Mouse (Mus musculus) midbrain, embryonic 10.5 days (tissue): ENCODE measurements around the gene Cfap77. TPM values are rescaled to one million over a fixed set of nuclear protein-coding genes. Genes with fewer than 3 reads are reported as not detected.

Source experiments
- DNase-seq: peaks from one replicate; pipeline ENCODE4 v3.0.0-alpha.2; 2017; ENCODE audit warnings: low spot score
- H3K27ac ChIP-seq: fragments of 300-500 bp; sonication (generic); replicated peaks from 2 replicates; pipeline ENCODE4 v1.5.1; 2016; ENCODE audit warnings: mild to moderate bottlenecking
- H3K27me3 ChIP-seq: fragments of 300-500 bp; sonication (generic); 2 replicates; pipeline ENCODE4 v1.6.1; 2016; ENCODE audit warnings: low read depth, mild to moderate bottlenecking; ENCODE audit not compliant: poor library complexity, severe bottlenecking
- H3K36me3 ChIP-seq: fragments of 300-500 bp; sonication (generic); 2 replicates; pipeline ENCODE4 v1.6.1; 2016; ENCODE audit warnings: mild to moderate bottlenecking, moderate library complexity
- H3K4me1 ChIP-seq: fragments of 300-500 bp; sonication (generic); 2 replicates; pipeline ENCODE4 v1.6.1; 2016
- H3K4me3 ChIP-seq: fragments of 300-500 bp; sonication (generic); 2 replicates; pipeline ENCODE4 v1.5.1; 2016; ENCODE audit warnings: mild to moderate bottlenecking, moderate library complexity
- H3K9me3 ChIP-seq: fragments of 300-500 bp; sonication (generic); replicated peaks from 2 replicates; pipeline ENCODE4 v1.6.1; 2016; ENCODE audit warnings: mild to moderate bottlenecking
- WGBS: fragments of 180-500 bp; shearing (Covaris S2); methylation state at CpG from one replicate; pipeline ENCODE4 v1.1.7; 2016; 5-methylcytosine and 5-hydroxymethylcytosine counted together
- polyA plus RNA-seq: library from polyadenylated mRNA; unstranded; fragments of >200 nt; fragmentation: Nextera tagmentation; extraction: Ambion mirVana; gene quantifications from 2 replicates; pipeline ENCODE4 v1.2.1, GENCODE M21; 2016

The Cfap77 gene
- polyA plus RNA-seq, 1 experiment from 2014 or later: 2.4 TPM

GRCm38 (mm10) chr2:29040594-29041476, 14.0 kb downstream of the Cfap77 start:
- Histone ChIP-seq H3K36me3 (no peaks in the 10 kb centered on the region), H3K27me3 (peaks cover 98% of the 10 kb centered on the region), H3K4me3 (peak overlapping the region; percentile 31), H3K4me1 (peaks cover 56% of the 10 kb centered on the region), H3K9me3 (no peaks in the 10 kb centered on the region), H3K27ac (peak overlapping the region; percentile 79)
- WGBS: 1% methylated on average over 18 of the region's 18 CpGs
- peak; percentile 59 for DNase-seq

- 24% methylated on average over 5 of the region's 5 CpGs for WGBS
- Histone ChIP-seq H3K27ac (peak overlapping the region; percentile 79), H3K4me3 (peak overlapping the region; percentile 11; the same call in 1 of the 2 replicates), H3K36me3 (no peaks in the 10 kb centered on the region), H3K27me3 (peaks cover 96% of the 10 kb centered on the region), H3K9me3 (no peaks in the 10 kb centered on the region), H3K4me1 (peaks cover 53% of the 10 kb centered on the region)
- no peak for DNase-seq
These were observed 15.1 kb downstream of the Cfap77 start for GRCm38 (mm10) chr2:29039741-29040140.

GRCm38 (mm10) chr2:29035698-29036097, 19.2 kb downstream of the Cfap77 start:
- Histone ChIP-seq H3K36me3 (no peaks in the 10 kb centered on the region), H3K4me3 (no peak overlapping the region), H3K9me3 (no peaks in the 10 kb centered on the region), H3K4me1 (peaks cover 52% of the 10 kb centered on the region), H3K27ac (0 out of 2 replicates have a peak overlapping the region, but pooled peaks have one; percentile 10), H3K27me3 (peaks cover 97% of the 10 kb centered on the region)
- no peak for DNase-seq
- WGBS: 51% methylated on average over 8 of the region's 8 CpGs

DNA sequence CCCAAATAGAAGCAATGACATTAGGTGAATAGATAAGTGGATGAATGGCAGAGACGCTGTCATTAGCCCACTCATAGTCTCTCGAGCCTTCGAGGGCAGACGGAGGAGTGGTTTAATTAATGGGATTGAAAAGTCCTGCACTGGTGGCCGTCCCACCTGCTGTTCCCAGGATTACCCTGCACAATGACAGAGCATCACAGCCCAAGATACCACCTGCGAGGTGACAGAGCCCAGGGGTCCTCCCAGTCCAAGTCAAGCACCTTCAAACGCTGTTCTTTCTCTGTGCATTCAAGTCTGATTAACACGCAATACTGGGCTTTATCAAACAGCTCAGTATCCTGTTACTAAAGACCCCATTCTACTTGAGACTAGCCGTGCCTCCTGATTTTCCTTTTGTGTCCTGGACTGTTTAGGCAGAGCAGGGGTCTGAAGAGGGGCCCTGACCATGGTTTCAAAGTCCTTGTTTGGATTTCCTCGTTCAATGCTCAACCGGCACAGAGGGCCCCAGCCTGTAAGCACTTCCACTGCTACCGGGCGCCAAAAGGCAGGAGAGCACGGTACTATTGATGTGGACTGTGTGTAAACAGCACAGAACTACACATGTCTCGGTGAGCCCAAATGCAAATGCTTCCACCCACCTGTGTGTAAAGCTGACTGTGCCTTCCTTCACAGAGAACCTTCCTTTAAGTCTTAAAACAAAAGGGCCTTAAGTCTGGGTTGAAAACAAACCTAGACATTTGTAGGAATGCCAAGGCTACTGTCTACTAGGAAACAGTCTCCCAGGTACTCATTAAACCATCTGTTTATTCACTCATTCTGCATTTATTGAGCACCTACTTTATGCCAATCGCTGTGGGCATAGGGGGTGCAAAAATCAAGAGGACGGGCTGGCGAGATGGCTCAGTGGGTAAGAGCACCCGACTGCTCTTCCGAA, 20.1 kb downstream of the Cfap77 start:
- Histone ChIP-seq H3K4me3 (no peak overlapping the region), H3K4me1 (peaks cover 51% of the 10 kb centered on the region), H3K36me3 (no peaks in the 10 kb centered on the region), H3K27me3 (peaks cover 97% of the 10 kb centered on the region), H3K27ac (peak overlapping the region; percentile 67; the same call in 1 of the 2 replicates), H3K9me3 (no peaks in the 10 kb centered on the region)
- WGBS: 36% methylated on average over 20 of the region's 20 CpGs
- DNase-seq: no peak

- Histone ChIP-seq H3K4me1 (peaks cover 43% of the 10 kb centered on the region), H3K36me3 (no peaks in the 10 kb centered on the region), H3K9me3 (no peaks in the 10 kb centered on the region), H3K27me3 (peaks cover 76% of the 10 kb centered on the region), H3K27ac (no peak overlapping the region), H3K4me3 (no peak overlapping the region)
- 89% methylated on average over 4 of the region's 4 CpGs for WGBS
- no peak for DNase-seq
These were observed 22.9 kb downstream of the Cfap77 start for GRCm38 (mm10) chr2:29031951-29032350.

GRCm38 (mm10) chr2:29030048-29030734, 24.7 kb downstream of the Cfap77 start:
- Histone ChIP-seq H3K4me1 (peaks cover 34% of the 10 kb centered on the region), H3K36me3 (no peaks in the 10 kb centered on the region), H3K27ac (no peak overlapping the region), H3K9me3 (no peaks in the 10 kb centered on the region), H3K4me3 (no peak overlapping the region), H3K27me3 (peaks cover 67% of the 10 kb centered on the region)
- DNase-seq: no peak
- 60% methylated on average over 20 of the region's 20 CpGs for WGBS

DNA sequence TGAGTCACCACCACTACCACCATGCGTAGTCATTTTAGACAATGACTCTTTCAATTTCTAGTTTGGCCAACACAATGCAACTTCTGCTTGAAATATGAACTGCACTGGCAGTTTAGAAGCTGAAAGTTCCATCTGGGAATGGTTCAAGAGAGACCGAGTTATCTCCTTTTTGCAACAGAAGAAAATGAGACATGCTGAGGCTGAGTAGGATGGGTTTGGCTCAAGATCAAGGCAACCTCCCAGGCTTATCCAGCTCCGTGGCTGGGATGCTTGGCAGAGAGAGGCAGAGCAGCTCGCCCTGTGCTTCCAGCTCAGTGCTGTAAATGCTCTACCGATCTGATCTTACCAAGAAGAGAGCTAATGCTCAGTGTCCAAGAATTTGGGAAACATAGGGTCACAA, 29.6 kb downstream of the Cfap77 start:
- no peaks in the 10 kb centered on the region for H3K36me3 ChIP-seq
- peaks cover 8% of the 10 kb centered on the region for H3K4me1 ChIP-seq
- no peak overlapping the region for H3K4me3 ChIP-seq
- no peak overlapping the region for H3K27ac ChIP-seq
- DNase-seq: no peak
- WGBS: 88% methylated on average over 5 of the region's 5 CpGs
- peaks cover 19% of the 10 kb centered on the region for H3K27me3 ChIP-seq
- H3K9me3 ChIP-seq: no peaks in the 10 kb centered on the region

DNA sequence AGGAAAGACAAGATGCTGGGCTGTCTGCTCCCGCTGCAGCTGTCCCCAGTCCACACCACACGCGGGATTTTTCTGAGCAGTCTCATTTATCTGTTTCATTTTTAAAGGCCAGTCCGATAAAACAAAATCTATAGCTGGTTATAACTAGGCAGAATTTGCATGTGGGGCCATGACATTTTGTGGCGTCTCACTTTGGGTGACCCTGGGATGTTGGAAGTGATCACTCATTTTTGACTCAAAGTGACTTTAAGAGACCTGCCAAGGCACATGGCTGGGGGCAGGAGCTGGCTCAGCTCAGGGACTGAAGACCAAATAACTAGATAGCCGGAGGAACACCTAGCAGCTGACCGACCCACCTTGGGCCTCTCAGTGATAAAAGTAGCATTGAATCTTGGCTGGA, 31.9 kb downstream of the Cfap77 start:
- no peak overlapping the region for H3K4me3 ChIP-seq
- no peak for DNase-seq
- 89% methylated on average over 7 of the region's 7 CpGs for WGBS
- H3K4me1 ChIP-seq: peaks cover 14% of the 10 kb centered on the region
- no peak overlapping the region for H3K27ac ChIP-seq
- H3K27me3 ChIP-seq: peaks cover 13% of the 10 kb centered on the region; the same call in 1 of the 2 replicates
- no peaks in the 10 kb centered on the region for H3K36me3 ChIP-seq
- no peaks in the 10 kb centered on the region for H3K9me3 ChIP-seq

GRCm38 (mm10) chr2:29021025-29021424, 33.8 kb downstream of the Cfap77 start:
- Histone ChIP-seq H3K27me3 (peaks cover 23% of the 10 kb centered on the region; the same call in 1 of the 2 replicates), H3K36me3 (no peaks in the 10 kb centered on the region), H3K4me3 (no peak overlapping the region), H3K4me1 (peaks cover 31% of the 10 kb centered on the region), H3K9me3 (no peaks in the 10 kb centered on the region), H3K27ac (no peak overlapping the region)
- WGBS: 87% methylated on average over 17 of the region's 17 CpGs
- DNase-seq: no peak

DNA sequence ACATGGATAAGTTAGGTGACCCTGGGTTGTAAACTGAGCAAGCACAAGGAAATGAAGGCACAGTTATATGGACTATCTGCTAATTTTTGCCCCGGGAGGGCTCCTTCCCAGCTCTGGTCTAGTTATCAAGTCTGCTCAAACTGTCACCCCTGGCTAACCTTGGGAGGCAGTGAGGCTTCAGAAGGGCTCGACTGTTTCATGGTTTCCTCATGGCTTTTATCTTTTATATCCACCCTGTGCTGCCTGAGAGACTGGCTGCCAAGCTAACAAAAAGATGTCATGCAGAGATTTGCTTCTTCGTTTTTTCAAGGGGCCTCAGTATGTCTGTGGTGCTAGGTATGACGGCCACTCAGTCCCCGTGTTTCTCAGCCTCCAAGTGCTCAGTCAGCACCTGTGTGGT, 36.2 kb downstream of the Cfap77 start:
- WGBS: 61% methylated on average over 5 of the region's 5 CpGs
- Histone ChIP-seq H3K27ac (no peak overlapping the region), H3K36me3 (no peaks in the 10 kb centered on the region), H3K9me3 (no peaks in the 10 kb centered on the region), H3K4me3 (no peak overlapping the region), H3K4me1 (peaks cover 34% of the 10 kb centered on the region), H3K27me3 (peaks cover 35% of the 10 kb centered on the region; the same call in 1 of the 2 replicates)
- DNase-seq: no peak

GRCm38 (mm10) chr2:29016599-29017587, 38.0 kb downstream of the Cfap77 start:
- peak overlapping the region; percentile 25 for H3K4me3 ChIP-seq
- DNase-seq: peak; percentile 63
- 57% methylated on average over 27 of the region's 27 CpGs for WGBS

More at GRCm38 (mm10) chr2:29016599-29017587, 38.0 kb downstream of the Cfap77 start:
- Histone ChIP-seq H3K27ac (peak overlapping the region; percentile 80), H3K36me3 (no peaks in the 10 kb centered on the region), H3K4me1 (peaks cover 41% of the 10 kb centered on the region), H3K27me3 (peaks cover 44% of the 10 kb centered on the region), H3K9me3 (no peaks in the 10 kb centered on the region)
